Comparison of ENCODE assay signal across 12 mouse cellular contexts in genomic region chr7:64509911-64510310, GRCm38 (mm10). TPM values are rescaled to one million over a fixed set of nuclear protein-coding genes. Genes with fewer than 3 reads are reported as not detected.
A peak's percentile ranks its signal among the peaks of the same experiment; 100 is the strongest.
DNase-seq lines count a peak whose midpoint lies in the region; ATAC-seq lines count a peak whose summit lies in the region.
"Had no signal": no experiment of that assay in that cellular context is flagged by ENCODE, and none has a peak within 500 bp of the region (broad histone marks: within the 10 kb centered on the region; RNA-seq: fewer than 3 reads in every experiment).

No protein-coding gene starts in this region.

- no peaks in the 10 kb centered on the region for H3K27me3 ChIP-seq in hindbrain, embryonic 16.5 days (replicated peaks; ENCODE audit: control insufficient read depth, insufficient read depth, low read length)
- no peaks in the 10 kb centered on the region for H3K27me3 ChIP-seq in forebrain, embryonic 14.5 days (replicated peaks; ENCODE audit: control insufficient read depth, insufficient read depth, low read length)

- H3K4me3 ChIP-seq in hindbrain, embryonic 16.5 days (ENCODE audit: low read length), result no peak overlapping the region
- H3K4me3 ChIP-seq in forebrain, embryonic 14.5 days (ENCODE audit: low read depth, low read length), result no peak overlapping the region
- H3K4me3 ChIP-seq: embryonic facial prominence, embryonic 13.5 days; gastrocnemius, adult 2 months; heart, embryonic 10.5 days had no signal

- peak overlapping the region; percentile 29; the same call in 1 of the 2 replicates for H3K27ac ChIP-seq in hindbrain, embryonic 16.5 days (ENCODE audit: low read depth, low read length)
- H3K27ac ChIP-seq in forebrain, embryonic 14.5 days (ENCODE audit: low read depth, low read length), result no peak overlapping the region
- H3K27ac ChIP-seq: embryonic facial prominence, embryonic 13.5 days; gastrocnemius, adult 2 months; heart, embryonic 10.5 days had no signal

- no peaks in the 10 kb centered on the region for H3K9me3 ChIP-seq in hindbrain, embryonic 16.5 days (ENCODE audit: control insufficient read depth, low read length)
- no peaks in the 10 kb centered on the region for H3K9me3 ChIP-seq in forebrain, embryonic 14.5 days (replicated peaks; ENCODE audit: control insufficient read depth, low read length)
- H3K9me3 ChIP-seq: embryonic facial prominence, embryonic 13.5 days; heart, embryonic 10.5 days had no signal

- ATAC-seq in hindbrain, embryonic 16.5 days, result peak; percentile 24; the same call in 1 of the 2 replicates
- ATAC-seq in forebrain, embryonic 14.5 days, result no peak

- H3K9ac ChIP-seq in hindbrain, embryonic 16.5 days (ENCODE audit: low read depth, low read length), result no peak overlapping the region
- H3K9ac ChIP-seq in forebrain, embryonic 14.5 days (ENCODE audit: low read length), result no peak overlapping the region
- H3K9ac ChIP-seq: embryonic facial prominence, embryonic 13.5 days had no signal

- WGBS in hindbrain, embryonic 16.5 days, result 52% methylated on average over 2 of the region's 2 CpGs
- WGBS in forebrain, embryonic 14.5 days, result 61% methylated on average over 2 of the region's 2 CpGs

- H3K4me2 ChIP-seq in hindbrain, embryonic 16.5 days (ENCODE audit: low read length), result no peak overlapping the region
- H3K4me2 ChIP-seq in forebrain, embryonic 14.5 days (ENCODE audit: low read length), result no peak overlapping the region
- H3K4me2 ChIP-seq: embryonic facial prominence, embryonic 13.5 days; liver, embryonic 11.5 days had no signal

- H3K36me3 ChIP-seq in hindbrain, embryonic 16.5 days (ENCODE audit: control insufficient read depth, insufficient read depth, low read length), result no peaks in the 10 kb centered on the region
- H3K36me3 ChIP-seq in forebrain, embryonic 14.5 days (ENCODE audit: control insufficient read depth, insufficient read depth, low read length), result no peaks in the 10 kb centered on the region; the same call in 1 of the 2 replicates
- H3K36me3 ChIP-seq: embryonic facial prominence, embryonic 13.5 days; heart, embryonic 10.5 days had no signal

- H3K4me1 ChIP-seq in hindbrain, embryonic 16.5 days (ENCODE audit: control insufficient read depth, insufficient read depth, low read depth, low read length), result peaks cover 41% of the 10 kb centered on the region
- H3K4me1 ChIP-seq in forebrain, embryonic 14.5 days (ENCODE audit: control insufficient read depth, insufficient read depth, low read length), result peaks cover 16% of the 10 kb centered on the region
- H3K4me1 ChIP-seq: embryonic facial prominence, embryonic 13.5 days; heart, embryonic 10.5 days had no signal

- DNase-seq in layer of hippocampus, adult 11-12 months (ENCODE audit: low spot score), result peak; percentile 1
- no peak for DNase-seq in layer of hippocampus, adult 9-11 months
- DNase-seq in spleen, postnatal 4 days (ENCODE audit: low spot score in 2 of 2), result peak; percentile 8 to 32
- no peak for DNase-seq in spleen, postnatal 14 days (ENCODE audit: low spot score in 2 of 2)
- peak; percentile 87 for DNase-seq in retina, postnatal 1 day
- DNase-seq in forebrain, embryonic 14.5 days (ENCODE audit: low spot score), result no peak
- DNase-seq: gastrocnemius, adult 2 months; thymus, adult 2 months had no signal

RNA-seq across cellular contexts. Expression of gene Apba2, which starts 8.4 kb away (rescaled TPM):
- 173 and 186 TPM in 2 replicates for polyA plus RNA-seq in hindbrain, embryonic 16.5 days (2015; fragmentation: Nextera tagmentation; extraction: Ambion mirVana)
- polyA plus RNA-seq in forebrain, embryonic 14.5 days (2014; fragmentation: Nextera tagmentation; extraction: Ambion mirVana), result 113 and 159 TPM in 2 replicates

Comparison
In these comparisons a context has a peak if more than half of its experiments do, and no peak if none do; other contexts are left out.
1. DNase-seq: peak in layer of hippocampus, adult 11-12 months (single experiment), spleen, postnatal 4 days (2 of 2) and retina, postnatal 1 day (single experiment); none in layer of hippocampus, adult 9-11 months (single experiment), spleen, postnatal 14 days (0 of 2) and forebrain, embryonic 14.5 days (single experiment).